Mouse (Mus musculus) cerebellum, adult 2 months (tissue): Measurements from ENCODE around the gene Id2.

ENCODE experiments used
- CTCF ChIP-seq: fragments of 200-500 bp; IDR thresholded peaks from 2 replicates; pipeline ENCODE4 v1.5.1; 2011; ENCODE audit warnings: low read depth, mild to moderate bottlenecking, control low read depth, low read length, moderate library complexity, borderline replicate concordance; ENCODE audit not compliant: insufficient read depth
- POLR2A ChIP-seq: fragments of 200-500 bp; IDR thresholded peaks from 2 replicates; pipeline ENCODE4 v1.6.1; 2011; ENCODE audit warnings: low read length, control low read depth, borderline replicate concordance; ENCODE audit not compliant: insufficient read depth

DNA sequence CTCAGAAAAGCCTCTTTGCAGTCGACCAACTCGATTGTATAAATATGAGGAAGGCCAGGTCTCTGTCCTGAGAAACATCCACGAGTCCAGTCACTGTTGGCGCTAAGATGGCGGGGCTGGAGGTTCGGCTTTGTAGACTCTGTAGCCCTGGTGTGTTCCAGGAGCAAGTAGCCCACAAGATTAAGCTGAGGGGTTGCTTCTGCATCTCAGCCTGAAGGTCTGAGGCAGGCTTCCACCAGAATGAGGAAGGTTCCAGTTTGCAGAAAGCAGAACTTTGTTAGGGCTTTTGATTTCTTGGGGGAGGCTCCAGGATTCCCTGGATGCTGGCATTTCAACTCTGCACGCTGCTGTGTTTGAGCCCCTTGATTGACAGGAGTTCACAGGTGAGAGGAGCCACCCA lies 45.3 kb upstream of the Id2 start:
- no peak for TF ChIP-seq POLR2A
- no peak for TF ChIP-seq CTCF
